Mouse (Mus musculus) retina, postnatal 7 days (tissue): Measurements from ENCODE around the gene Myo10.

Experiments used
- DNase-seq: peaks from one replicate; pipeline ENCODE4 v3.0.0-alpha.2; 2012; ENCODE audit warnings: low read depth, low spot score

Myo10 gene

GRCm38 (mm10) chr15:25762306-25762705 is 140.0 kb downstream of the Myo10 start:
- no peak for DNase-seq

- DNase-seq: no peak
These were observed 140.8 kb downstream of the Myo10 start for GRCm38 (mm10) chr15:25763106-25763505.

- DNase-seq: no peak
These were observed 142.5 kb downstream of the Myo10 start for GRCm38 (mm10) chr15:25764653-25765352.

DNA sequence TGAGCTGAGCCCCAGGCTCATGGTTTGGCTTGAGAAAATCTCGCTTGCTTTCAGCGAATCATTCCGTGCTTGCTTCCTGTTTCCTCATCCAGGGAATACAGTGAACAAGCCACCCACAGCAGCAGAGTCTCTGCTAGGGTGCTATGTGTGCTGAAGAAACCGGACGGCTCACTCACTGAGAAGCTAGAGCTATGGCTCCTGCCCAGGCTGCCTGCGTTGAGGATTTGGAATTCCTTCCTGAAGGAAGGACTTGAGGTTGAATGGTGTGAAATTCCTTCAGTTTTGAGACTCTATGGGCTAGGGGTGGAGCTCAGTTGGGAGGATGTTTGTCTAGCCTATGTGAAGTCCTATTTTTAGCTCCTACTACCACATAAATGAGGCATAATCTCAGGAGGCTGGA is 145.5 kb downstream of the Myo10 start:
- DNase-seq: no peak

DNA sequence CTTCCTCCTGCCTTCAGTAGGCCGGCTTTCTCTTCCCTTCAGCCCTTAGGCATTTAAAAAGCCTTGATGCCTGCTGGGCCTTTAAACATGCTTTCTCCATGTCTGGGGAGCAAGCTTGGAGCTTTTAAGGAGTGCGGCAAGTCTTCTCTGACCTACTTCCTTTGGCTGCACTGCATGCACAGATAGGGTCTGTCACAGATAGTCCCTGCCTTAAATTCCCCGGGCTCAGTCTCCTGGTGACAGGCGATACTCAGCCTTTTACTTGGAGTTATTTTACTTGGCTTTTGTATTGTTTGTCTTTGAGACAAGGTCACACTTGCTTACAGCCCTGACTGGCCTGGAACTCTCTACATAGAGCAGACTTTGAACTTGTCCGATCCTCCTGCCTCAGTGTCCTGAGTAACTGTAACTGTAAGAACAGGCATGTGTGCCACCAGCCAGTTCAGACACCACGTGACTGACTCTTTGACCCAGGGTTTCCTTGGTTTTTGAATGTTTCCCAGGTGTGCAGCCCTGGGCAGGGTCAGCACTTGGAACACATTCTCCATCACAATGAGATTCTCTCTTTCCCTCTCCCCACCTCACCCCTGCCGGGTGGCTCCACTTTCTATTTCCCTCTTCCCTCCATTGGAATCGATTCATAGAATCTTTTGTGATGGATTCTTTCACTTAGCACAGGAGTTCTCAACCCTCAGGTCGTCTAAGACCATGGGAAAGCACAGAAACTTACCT is 147.4 kb downstream of the Myo10 start:
- no peak for DNase-seq

GRCm38 (mm10) chr15:25771782-25772181 is 149.5 kb downstream of the Myo10 start:
- no peak for DNase-seq

GRCm38 (mm10) chr15:25773711-25774513 is 151.6 kb downstream of the Myo10 start:
- no peak for DNase-seq

DNA sequence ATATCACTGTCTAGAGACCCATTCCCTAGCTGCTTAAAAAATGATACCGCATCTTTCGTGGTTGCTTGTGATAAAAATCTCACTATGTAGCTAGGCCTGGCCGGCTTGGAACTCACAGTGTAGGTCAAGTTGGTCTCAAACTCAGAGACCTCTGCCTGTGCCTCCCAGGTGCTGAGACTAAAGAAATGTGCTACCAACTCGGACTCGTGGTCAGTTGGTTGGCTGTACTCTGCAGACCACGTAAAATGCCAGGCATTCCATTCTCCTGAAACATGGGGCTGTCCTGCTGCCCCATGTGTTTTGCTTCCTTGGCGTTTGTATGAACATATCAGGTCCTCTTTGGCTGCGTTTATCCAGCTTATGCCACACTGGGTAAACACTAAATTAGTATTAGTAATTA is 156.6 kb downstream of the Myo10 start:
- no peak for DNase-seq

- DNase-seq: no peak
These were observed 157.3 kb downstream of the Myo10 start for GRCm38 (mm10) chr15:25779522-25780191.

- no peak for DNase-seq
These were observed 158.7 kb downstream of the Myo10 start for GRCm38 (mm10) chr15:25781053-25781452.

DNA sequence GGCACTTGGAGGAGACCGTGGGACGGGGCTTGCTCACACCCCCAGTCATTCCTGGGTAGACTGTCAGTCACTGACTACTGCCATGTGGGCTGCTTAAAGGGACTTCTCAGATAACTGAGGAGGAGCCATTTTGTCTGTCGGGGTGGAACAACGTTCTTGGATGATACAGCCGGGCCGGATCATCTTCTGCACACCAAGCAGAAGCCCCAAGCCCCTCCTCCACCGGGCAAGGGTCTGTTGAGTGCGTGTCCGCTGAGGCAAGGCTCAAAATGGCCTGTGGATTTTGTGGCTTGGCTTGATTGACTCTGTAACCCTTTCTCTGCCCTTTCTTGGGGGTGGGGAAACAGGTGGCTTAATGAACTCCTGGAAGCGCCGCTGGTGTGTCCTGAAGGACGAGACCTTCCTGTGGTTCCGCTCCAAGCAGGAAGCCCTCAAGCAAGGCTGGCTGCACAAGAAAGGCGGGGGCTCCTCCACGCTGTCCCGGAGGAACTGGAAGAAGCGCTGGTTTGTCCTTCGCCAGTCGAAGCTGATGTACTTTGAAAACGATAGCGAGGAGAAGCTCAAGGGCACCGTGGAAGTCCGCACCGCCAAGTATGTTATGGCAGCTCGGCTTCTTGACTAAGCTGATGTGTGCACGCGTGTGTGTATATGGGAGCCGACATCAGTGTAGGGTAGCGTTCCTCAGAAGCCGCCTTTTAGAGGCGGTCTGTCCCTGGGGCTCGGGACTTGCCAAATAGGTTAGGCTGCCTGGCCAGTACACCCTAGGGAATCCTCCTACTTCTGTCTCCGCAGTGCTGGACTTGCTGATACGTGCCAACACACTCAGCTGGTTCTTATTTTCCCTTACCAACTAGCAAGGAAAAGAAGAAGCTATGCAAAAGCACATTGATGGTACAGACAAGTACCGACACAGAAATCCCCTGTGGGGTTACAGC is 163.4 kb downstream of the Myo10 start:
- no peak for DNase-seq

GRCm38 (mm10) chr15:25787406-25787805 is 165.1 kb downstream of the Myo10 start:
- DNase-seq: no peak

- DNase-seq: no peak
These were observed 165.6 kb downstream of the Myo10 start for GRCm38 (mm10) chr15:25787965-25788364.

GRCm38 (mm10) chr15:25788565-25788964 is 166.2 kb downstream of the Myo10 start:
- no peak for DNase-seq

- no peak for DNase-seq
These were observed 166.9 kb downstream of the Myo10 start for GRCm38 (mm10) chr15:25789241-25789640.

DNA sequence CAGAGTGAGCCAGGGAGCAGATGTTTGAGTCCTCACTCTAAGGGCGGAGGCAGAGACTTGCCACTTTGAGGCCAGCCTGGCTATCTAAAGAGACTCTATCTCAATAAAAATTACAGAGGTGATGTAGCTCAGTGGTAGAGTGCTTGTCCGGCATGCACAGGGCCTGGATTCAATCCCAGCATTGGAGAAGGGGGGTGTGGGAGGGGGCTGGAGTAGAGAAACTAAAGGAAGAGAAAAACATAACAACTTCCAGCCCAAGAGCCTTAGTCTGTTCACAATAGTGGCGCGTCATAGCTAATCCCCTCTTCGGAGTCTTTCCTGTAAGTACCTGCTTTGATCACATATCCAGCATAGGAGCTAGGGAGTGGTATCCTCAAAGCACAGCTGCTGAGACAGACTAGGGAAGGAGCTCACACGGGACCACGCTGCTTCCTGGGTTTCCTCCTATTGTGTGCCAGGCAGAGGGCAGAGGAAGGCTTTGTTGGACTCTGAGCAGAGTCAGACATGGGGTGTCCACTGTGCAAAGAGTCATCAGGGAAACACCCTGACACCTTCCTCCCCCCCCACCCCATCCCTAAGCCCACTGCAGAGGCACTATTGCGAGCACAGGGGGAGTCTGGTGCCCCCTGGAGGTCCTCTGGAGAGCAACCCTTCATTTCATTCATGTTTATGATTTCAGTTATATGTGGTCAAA is 169.5 kb downstream of the Myo10 start:
- no peak for DNase-seq

DNA sequence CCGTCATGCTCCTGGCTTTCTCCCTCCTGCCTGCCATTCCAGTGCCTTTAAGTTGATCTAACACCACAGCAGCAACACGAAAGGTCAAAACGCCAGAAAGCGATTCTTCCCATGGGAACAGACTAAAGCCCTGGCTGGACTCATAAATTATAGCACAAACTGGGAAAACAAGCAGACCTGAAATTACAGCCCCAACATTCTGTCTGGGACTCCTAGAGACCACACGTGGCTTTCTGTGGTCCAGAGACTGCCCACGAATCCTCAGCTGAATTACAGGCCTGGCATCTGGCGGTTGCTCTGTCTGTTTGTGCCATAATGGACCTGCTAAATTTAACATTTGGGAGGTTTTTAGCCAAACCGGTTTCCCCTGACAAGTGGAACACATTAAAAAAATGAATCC is 171.8 kb downstream of the Myo10 start:
- no peak for DNase-seq

- DNase-seq: no peak
These were observed 173.2 kb downstream of the Myo10 start for GRCm38 (mm10) chr15:25795496-25795895.

- peak; percentile 25 for DNase-seq
These were observed 174.0 kb downstream of the Myo10 start for GRCm38 (mm10) chr15:25796353-25796752.

- DNase-seq: no peak
These were observed 174.9 kb downstream of the Myo10 start for GRCm38 (mm10) chr15:25797179-25797578.
